Mouse (Mus musculus) left cerebral cortex, adult 11 months (tissue): ENCODE measurements around the gene Olfr1221.
"Not testable (repeated sequence)": the region's sequence is repeated elsewhere in the genome, so short reads cannot be mapped to it uniquely, and the experiment has no call there.

Experiments used
- DNase-seq: peaks from one replicate; pipeline ENCODE4 v3.0.0; 2022; ENCODE audit warnings: low spot score

The Olfr1221 gene

DNA sequence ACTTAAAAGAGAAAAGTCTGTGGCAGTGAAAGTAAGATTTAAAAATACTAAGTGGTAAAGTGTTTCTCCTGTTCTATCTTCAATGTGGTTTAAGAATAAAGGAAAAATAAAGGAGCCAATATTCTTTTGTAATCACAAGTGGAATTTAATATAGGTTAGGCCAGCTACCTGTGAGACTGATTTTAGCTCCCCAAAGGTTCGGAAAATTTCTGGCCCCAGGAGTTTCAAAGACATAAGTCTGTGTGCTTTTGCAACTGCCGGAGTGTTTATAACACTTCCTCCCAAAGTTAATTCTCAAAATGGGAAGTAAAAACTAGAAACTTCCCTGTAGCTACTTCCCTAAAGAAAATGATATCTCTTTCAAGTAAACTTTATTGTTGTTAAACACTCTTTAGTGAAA, at the start of gene Olfr1221:
Olfr1221 (minus strand) TSS at position 101 of the 400 bp plus-strand sequence.
- DNase-seq: no peak

- not testable (repeated sequence) for DNase-seq
Observed at GRCm38 (mm10) chr2:89164711-89165110, 47.6 kb upstream of the Olfr1221 start.

DNA sequence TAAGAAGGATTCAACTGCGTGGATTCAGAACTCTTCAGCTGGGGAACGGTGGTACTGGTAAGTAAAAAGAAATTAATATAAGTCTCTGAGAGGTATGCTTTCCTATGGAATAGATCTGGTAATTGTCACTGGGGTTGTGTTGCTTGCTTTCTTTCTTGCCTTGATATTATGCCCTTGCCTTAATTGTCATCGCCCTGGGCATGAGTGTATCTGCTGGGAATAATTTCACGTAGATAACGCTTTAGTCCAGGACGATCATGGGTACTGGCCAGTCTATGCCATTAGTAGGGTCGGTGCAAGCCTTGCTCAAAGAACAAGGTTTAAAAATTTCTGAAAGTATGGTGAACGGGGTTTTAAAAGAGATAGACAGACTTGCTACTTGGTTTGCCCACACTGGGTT, 46.9 kb upstream of the Olfr1221 start, which contains the start of gene Olfr1224-ps1:
Olfr1224-ps1 (minus strand) TSS at position 101 of the 400 bp plus-strand sequence.
- not testable (repeated sequence) for DNase-seq

DNA sequence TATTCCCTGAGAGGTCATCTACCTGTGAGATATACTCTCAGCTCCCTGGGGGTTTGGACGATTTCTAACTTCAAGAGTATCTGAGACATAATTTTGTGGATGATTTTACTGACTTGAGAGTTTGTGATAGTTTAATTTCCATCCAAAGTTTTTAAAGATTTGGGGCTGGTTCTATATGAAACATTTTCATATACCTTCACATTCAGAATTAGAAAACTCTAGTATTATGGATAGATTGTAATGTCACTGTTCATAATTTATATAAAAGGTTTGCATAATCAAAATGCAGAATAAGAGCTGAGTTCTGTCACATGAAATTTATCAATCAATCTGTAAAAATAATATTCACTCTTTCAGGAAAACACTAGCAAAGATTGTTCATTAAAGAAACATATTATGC, 34.4 kb upstream of the Olfr1221 start, which contains the start of gene Olfr1223:
Olfr1223 (minus strand) TSS at position 101 of the 400 bp plus-strand sequence.
- no peak for DNase-seq

- DNase-seq: no peak
Observed at GRCm38 (mm10) chr2:89132954-89133353, 15.9 kb upstream of the Olfr1221 start, which contains the start of gene Olfr1222. TSS of gene Olfr1222 (minus strand) at chr2:89133054.

GRCm38 (mm10) chr2:89106735-89107134, 10.3 kb downstream of the Olfr1221 start, which contains the start of gene Olfr1220:
TSS of gene Olfr1220 (minus strand) at chr2:89106835.
- DNase-seq: no peak

DNA sequence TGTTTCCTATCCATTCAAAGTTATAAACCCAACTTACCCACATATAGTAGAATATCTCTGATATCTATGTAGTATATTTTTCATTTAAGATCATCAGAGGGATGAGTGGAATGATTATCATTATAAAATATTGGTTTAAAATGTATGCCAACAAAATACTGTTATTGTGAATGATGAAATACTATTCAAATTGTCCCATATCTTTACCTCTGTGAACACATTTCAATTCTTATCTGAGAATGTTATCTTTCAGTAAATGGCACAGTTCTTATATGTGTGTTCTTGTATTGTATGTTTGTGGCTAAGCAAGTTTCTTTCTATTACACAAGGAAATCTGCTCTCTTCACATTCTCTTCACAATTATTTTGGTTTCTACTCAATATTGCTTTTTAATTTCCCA, 11.4 kb downstream of the Olfr1221 start:
- no peak for DNase-seq

DNA sequence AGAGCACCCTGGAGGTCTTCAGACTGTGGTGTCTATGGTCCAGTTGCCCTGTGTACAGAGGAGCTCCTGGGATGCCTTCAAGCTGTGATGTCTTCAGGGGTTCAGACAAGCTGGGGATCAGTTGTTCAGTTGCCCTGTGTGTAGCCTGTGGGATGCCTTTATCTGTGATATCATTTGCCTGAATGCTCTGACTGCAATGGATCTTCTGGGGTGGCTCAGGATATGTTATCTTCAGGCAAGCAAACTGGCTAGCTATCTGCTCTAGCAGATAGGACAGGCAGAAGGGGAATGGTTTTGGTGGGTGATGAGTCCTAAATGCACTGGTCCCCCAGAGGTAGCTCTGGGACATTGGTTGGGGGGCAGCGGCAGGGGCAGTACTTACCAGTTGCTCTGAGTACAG, 23.2 kb downstream of the Olfr1221 start:
- DNase-seq: no peak

GRCm38 (mm10) chr2:89083413-89083812, 33.7 kb downstream of the Olfr1221 start, which contains the start of gene Olfr1219:
TSS of gene Olfr1219 (minus strand) at chr2:89083513.
- no peak for DNase-seq

DNA sequence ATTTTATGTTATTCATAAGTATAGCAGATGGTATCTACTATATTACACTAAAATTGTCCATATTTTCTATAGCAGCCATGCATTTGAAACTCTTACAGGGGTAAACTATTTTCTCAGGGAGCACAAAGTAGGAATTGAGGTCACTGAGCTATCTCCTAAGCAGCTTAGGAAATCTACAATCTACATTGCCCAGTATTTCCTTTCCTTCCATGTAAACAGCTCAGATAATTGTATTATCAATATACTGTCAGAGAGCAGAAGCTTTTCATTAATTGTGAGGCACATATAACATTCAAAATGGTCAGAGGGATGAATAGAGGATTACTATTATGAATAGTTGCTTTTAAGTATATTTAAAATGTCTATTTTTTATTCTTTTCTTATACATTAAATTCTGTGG, 35.6 kb downstream of the Olfr1221 start:
- no peak for DNase-seq

- no peak for DNase-seq
Observed at GRCm38 (mm10) chr2:89061087-89061486, 56.0 kb downstream of the Olfr1221 start, which contains the start of gene Olfr1218. TSS of gene Olfr1218 (minus strand) at chr2:89061187.
